Mouse (Mus musculus): ENCODE measurements around the gene Acvr1b.

DNA sequence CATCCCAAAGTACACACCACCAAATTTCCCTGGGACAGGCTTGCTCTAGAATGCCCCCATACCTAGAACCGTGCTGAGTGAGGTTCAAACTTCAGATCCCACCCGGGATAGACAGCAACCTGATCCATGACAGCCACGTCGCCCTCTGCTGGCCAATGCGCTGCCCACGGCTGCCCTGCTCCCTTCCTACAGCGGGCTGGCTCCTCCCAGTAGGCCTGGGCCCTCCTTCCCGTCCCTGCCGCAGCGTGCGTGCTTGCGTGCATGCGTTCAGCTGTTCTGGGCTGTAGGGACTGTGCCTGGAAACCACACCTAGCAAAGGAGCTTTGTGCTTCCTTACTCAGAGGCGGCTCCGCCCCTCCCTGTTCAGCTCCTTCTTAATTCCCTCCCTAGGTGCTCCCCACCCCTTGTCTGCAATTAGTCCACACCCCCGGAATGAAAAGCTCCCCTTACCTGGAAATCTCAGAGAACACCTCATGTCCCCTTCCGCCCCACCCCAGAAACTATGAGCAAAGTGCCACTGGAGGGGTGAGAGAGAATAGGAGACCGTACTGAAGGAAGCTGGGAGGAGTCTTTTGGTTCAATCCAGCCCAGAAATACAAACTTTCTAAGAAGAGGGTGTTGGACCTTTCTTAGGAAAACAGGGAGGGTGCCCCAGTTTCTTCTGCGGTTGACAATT lies 28.3 kb upstream of the Acvr1b start:
- TF ChIP-seq CTCF (IDR thresholded peaks at IDR 0.05; ENCODE audit: borderline replicate concordance, insufficient read depth, low read depth, low read length) (peak; percentile 96), POLR2A (IDR thresholded peaks at IDR 0.05; ENCODE audit: borderline replicate concordance, insufficient read depth, low read length) (peak; percentile 67; the same call in 1 of the 2 replicates)
